Mouse (Mus musculus): ENCODE measurements around the gene Pkd2.

DNA sequence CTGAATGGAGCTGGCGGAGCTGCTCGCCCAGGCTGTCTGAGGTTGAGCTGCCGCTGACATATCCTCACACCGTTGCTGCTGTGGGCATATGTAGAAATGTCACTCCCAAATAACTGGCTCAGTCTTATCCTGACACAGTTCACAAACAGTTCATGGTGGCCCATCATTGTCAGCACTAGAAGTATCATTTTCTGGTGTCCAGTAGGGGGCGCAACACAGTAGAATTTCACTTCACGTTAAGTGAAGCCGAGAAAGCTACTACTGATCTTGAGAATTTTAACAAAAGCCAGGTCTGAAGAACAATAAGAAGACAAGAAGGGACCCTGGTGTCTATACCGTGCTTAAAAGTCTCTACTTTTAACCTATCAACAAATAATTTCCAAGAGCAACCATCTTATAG, 13.1 kb downstream of the Pkd2 start:
- TF ChIP-seq CTCF (IDR thresholded peaks at IDR 0.05; ENCODE audit: low read depth, low read length): no peak
- no peak for TF ChIP-seq POLR2A (IDR thresholded peaks at IDR 0.05; ENCODE audit: extremely low read depth, insufficient read depth, low read length)
